1 mouse cellular context compared by ENCODE assay signal in genomic region chr10:115309191-115309590, GRCm38 (mm10).
TF ChIP-seq lines count a peak whose summit lies in the region.

No protein-coding gene starts in this region.

TF ChIP-seq in CH12.LX, 34 proteins besides CTCF, POLR2A, EP300 and RAD21:
- TF ChIP-seq IRF4 (IDR thresholded peaks at IDR 0.05; ENCODE audit: low read depth, low read length) = no peak
- TF ChIP-seq HCFC1 (IDR thresholded peaks at IDR 0.05; ENCODE audit: low read depth, low read length) = no peak
- no peak for TF ChIP-seq JUN (IDR thresholded peaks at IDR 0.05; ENCODE audit: insufficient read depth, low read depth, low read length)
- TF ChIP-seq SMC3 (IDR thresholded peaks at IDR 0.05; ENCODE audit: low read depth, low read length) = no peak
- TF ChIP-seq GABPA (IDR thresholded peaks at IDR 0.05; ENCODE audit: insufficient replicate concordance, low read depth, low read length) = no peak
- no peak for TF ChIP-seq KAT2A (IDR thresholded peaks at IDR 0.05; ENCODE audit: insufficient replicate concordance, low read length)
- TF ChIP-seq NELFE (IDR thresholded peaks at IDR 0.05; ENCODE audit: low read depth, low read length) = no peak
- TF ChIP-seq ZKSCAN1 (IDR thresholded peaks at IDR 0.05; ENCODE audit: borderline replicate concordance, low read depth, low read length) = no peak
- TF ChIP-seq NRF1 (IDR thresholded peaks at IDR 0.05; ENCODE audit: low read depth, low read length) = no peak
- no peak for TF ChIP-seq USF1 (IDR thresholded peaks at IDR 0.05; ENCODE audit: low read depth, low read length)
- TF ChIP-seq PAX5 (IDR thresholded peaks at IDR 0.05; ENCODE audit: low read length) = no peak
- TF ChIP-seq JUND (conservative IDR thresholded peaks at IDR 0.05; ENCODE audit: low read depth, low read length) = no peak
- TF ChIP-seq TBP (conservative IDR thresholded peaks at IDR 0.05; ENCODE audit: low read depth, low read length) = no peak
- no peak for TF ChIP-seq ZNF384 (IDR thresholded peaks at IDR 0.05; ENCODE audit: low read depth, low read length)
- TF ChIP-seq MAX (IDR thresholded peaks at IDR 0.05; ENCODE audit: low read length) = no peak
